Mouse (Mus musculus): ENCODE measurements around the gene Frmd8.
A peak's percentile ranks its signal among the peaks of the same experiment; 100 is the strongest.

- TF ChIP-seq POLR2A (IDR thresholded peaks at IDR 0.05; ENCODE audit: extremely low read depth, insufficient read depth, low read length): peak; percentile 88
- peak; percentile 23 for TF ChIP-seq CTCF (IDR thresholded peaks at IDR 0.05; ENCODE audit: low read depth, low read length)
Measured at GRCm38 (mm10) chr19:5840086-5840889, 34.8 kb downstream of the Frmd8 start.

Data from liver, adult 2 months (tissue).